Mouse (Mus musculus): ENCODE results near the gene Rasd1. TPM values are rescaled to one million over a fixed set of nuclear protein-coding genes. Genes with fewer than 3 reads are reported as not detected.
"Not testable (repeated sequence)": the region's sequence is repeated elsewhere in the genome, so short reads cannot be mapped to it uniquely, and the experiment has no call there.

The Rasd1 gene
- total RNA-seq, 4 experiments from 2014 or later, result 34.8 to 47.6 (median 41.1) TPM

- no peak for DNase-seq (ENCODE audit: low spot score in 2 of 2)
Observed at GRCm38 (mm10) chr11:59961338-59961875, 3.3 kb downstream of the Rasd1 start.

- no peak for DNase-seq (ENCODE audit: low spot score in 2 of 2)
Observed at GRCm38 (mm10) chr11:59960476-59961337, 4.0 kb downstream of the Rasd1 start.

GRCm38 (mm10) chr11:59959453-59959852 lies 5.3 kb downstream of the Rasd1 start:
- DNase-seq (ENCODE audit: low spot score in 2 of 2), result no peak

- DNase-seq (ENCODE audit: low spot score in 2 of 2), result no peak
Observed at GRCm38 (mm10) chr11:59956749-59957148, 8.0 kb downstream of the Rasd1 start.

- no peak for DNase-seq (ENCODE audit: low spot score in 2 of 2)
Observed at GRCm38 (mm10) chr11:59952892-59953291, 11.9 kb downstream of the Rasd1 start.

- no peak for DNase-seq (ENCODE audit: low spot score in 2 of 2)
Observed at GRCm38 (mm10) chr11:59948401-59948767, 16.4 kb downstream of the Rasd1 start.

GRCm38 (mm10) chr11:59947752-59948400 lies 16.9 kb downstream of the Rasd1 start, which contains the start of gene Med9:
Med9 (plus strand) TSS chr11:59948206.
- DNase-seq (ENCODE audit: low spot score in 2 of 2), result peak; percentile 94 to 95

- not testable (repeated sequence) for DNase-seq (ENCODE audit: low spot score in 2 of 2)
Observed at GRCm38 (mm10) chr11:59944855-59945254, 19.9 kb downstream of the Rasd1 start.

GRCm38 (mm10) chr11:59941391-59941790 lies 23.4 kb downstream of the Rasd1 start:
- no peak for DNase-seq (ENCODE audit: low spot score in 2 of 2)

- no peak for DNase-seq (ENCODE audit: low spot score in 2 of 2)
Observed at GRCm38 (mm10) chr11:59940645-59941044, 24.1 kb downstream of the Rasd1 start.

- no peak for DNase-seq (ENCODE audit: low spot score in 2 of 2)
Observed at GRCm38 (mm10) chr11:59939821-59940220, 24.9 kb downstream of the Rasd1 start.

- no peak for DNase-seq (ENCODE audit: low spot score in 2 of 2)
Observed at GRCm38 (mm10) chr11:59937615-59938014, 27.1 kb downstream of the Rasd1 start.

GRCm38 (mm10) chr11:59937023-59937422 lies 27.7 kb downstream of the Rasd1 start:
- DNase-seq (ENCODE audit: low spot score in 2 of 2), result no peak

- DNase-seq (ENCODE audit: low spot score in 2 of 2), result no peak
Observed at GRCm38 (mm10) chr11:59933943-59934342, 30.8 kb downstream of the Rasd1 start.

- no peak for DNase-seq (ENCODE audit: low spot score in 2 of 2)
Observed at GRCm38 (mm10) chr11:59932560-59933337, 32.0 kb downstream of the Rasd1 start.

GRCm38 (mm10) chr11:59930031-59930430 lies 34.7 kb downstream of the Rasd1 start:
- DNase-seq (ENCODE audit: low spot score in 2 of 2), result no peak

- no peak for DNase-seq (ENCODE audit: low spot score in 2 of 2)
Observed at GRCm38 (mm10) chr11:59921265-59921664, 43.5 kb downstream of the Rasd1 start.

GRCm38 (mm10) chr11:59920331-59920730 lies 44.4 kb downstream of the Rasd1 start:
- no peak for DNase-seq (ENCODE audit: low spot score in 2 of 2)

GRCm38 (mm10) chr11:59919401-59919800 lies 45.3 kb downstream of the Rasd1 start:
- DNase-seq (ENCODE audit: low spot score in 2 of 2), result no peak

- DNase-seq (ENCODE audit: low spot score in 2 of 2), result no peak
Observed at GRCm38 (mm10) chr11:59918014-59918413, 46.7 kb downstream of the Rasd1 start.

- DNase-seq (ENCODE audit: low spot score in 2 of 2), result no peak
Observed at GRCm38 (mm10) chr11:59913702-59914101, 51.0 kb downstream of the Rasd1 start.

All from layer of hippocampus, adult 8-10 months (tissue).